Mouse (Mus musculus) c-Kit-positive CD71-negative TER-119-negative erythroid progenitor cells, embryonic 14.5 days (primary cell): ENCODE measurements around the gene Gm49721.
"Not testable (repeated sequence)": the region's sequence is repeated elsewhere in the genome, so short reads cannot be mapped to it uniquely, and the experiment has no call there.

Experiments
- DNase-seq: peaks from one replicate; pipeline ENCODE4 v3.0.0-alpha.2; 2013; ENCODE audit warnings: low read depth

The Gm49721 gene

DNA sequence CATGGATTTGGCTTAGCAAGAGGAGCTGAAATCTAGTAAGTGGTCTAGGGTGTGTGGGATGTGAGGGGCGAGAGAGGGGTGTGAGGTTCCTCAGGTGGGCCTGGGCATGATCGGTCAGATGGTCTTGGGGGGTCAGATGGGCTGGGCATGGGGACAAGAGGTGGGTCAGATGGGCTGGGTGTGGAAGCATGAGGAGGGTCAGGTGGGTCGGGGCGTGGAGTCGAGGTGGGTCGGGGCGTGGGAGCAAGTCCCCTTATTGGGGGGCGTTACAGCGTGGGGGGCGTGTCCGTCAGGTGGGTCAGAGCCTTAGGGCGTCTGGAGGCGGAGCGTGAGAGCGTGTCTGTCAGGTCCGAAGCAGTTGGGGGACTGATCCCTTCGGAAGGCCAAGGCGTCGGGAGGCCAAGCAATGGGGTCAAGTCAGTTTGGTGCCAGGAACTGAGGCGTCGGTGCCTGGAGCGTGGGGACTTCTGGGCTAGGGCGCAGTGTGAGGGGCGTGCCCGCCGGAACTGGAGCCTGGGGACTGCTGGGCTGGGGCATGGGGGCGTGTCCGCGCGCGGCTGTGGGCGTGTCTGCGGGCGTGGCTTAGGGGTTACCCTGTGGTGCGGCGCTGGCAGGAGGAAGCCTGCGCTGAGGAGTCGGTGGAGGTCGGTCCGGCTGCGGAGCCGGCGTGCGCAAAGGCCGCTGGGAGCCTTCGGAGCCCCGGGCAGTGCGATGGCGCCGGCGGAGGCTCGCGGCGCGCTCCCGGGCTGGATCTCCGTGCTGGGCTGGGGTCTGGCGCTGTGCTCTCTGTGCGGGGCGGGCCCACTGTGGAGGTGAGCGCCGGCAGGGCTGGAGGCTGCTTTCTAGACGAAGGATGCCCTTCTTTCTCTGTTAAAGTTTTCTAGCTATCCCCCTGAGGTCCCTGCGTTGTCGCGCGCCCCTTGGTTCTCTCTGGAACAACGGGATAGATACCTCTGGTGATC is at the start of gene Gm49721:
TSS of gene Gm49721 (plus strand) at position 618 of the 962 bp plus-strand sequence.
- DNase-seq, result not testable (repeated sequence)

DNA sequence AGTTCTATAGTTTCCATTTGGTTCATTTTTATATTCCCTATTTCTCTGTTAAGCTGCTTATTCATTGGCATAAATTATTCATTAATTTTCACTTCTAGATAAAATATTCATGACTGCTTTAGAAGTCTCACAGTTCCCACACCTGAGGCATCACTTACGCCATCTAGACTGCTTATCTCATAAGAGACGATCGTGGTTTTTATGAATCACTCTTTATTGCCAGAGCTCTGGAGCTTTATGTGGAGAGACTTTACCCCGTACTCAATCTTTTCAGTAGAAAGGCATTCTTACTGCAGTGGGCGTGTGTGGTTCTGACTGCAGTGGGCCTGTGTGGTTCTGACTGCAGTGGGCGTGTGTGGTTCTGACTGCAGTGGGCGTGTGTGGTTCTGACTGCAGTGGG is 47.1 kb upstream of the Gm49721 start:
- DNase-seq, result not testable (repeated sequence)

DNA sequence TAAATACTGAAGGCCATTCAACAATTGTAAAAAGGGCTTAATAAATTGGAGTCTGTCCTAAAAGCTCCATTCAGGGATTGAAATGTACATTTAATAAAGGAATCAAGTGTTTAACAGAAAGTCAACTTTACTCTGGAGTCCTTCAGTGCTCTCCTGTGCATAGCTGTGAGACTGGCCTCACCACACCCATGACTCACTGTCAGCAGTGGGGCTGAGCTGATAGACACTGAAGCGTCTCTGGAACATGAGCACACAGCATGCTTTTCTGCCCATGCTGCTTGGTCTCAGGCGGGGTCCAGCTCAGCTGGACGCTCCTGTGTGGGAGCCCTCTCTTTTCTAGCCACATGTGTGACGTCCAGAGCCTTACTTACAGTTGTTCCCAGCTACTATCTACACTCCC is 36.1 kb upstream of the Gm49721 start:
- not testable (repeated sequence) for DNase-seq

DNA sequence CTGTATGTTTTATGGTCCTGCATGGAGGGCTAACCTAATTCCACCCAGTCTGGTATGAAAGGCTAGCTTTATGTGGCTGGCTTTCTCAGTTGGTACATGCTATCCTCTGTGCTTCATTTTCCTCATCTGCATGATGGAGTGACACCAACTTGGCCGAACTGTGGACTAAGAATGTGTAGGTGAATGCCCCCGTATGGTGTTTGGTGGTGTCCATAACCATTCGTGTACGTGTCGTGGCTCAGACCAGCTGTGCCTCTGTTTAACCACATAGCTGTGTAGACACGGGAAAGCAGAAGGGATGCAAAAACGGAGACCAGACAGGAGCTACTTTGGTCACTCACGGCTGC is 31.1 kb upstream of the Gm49721 start:
- DNase-seq, result not testable (repeated sequence)

DNA sequence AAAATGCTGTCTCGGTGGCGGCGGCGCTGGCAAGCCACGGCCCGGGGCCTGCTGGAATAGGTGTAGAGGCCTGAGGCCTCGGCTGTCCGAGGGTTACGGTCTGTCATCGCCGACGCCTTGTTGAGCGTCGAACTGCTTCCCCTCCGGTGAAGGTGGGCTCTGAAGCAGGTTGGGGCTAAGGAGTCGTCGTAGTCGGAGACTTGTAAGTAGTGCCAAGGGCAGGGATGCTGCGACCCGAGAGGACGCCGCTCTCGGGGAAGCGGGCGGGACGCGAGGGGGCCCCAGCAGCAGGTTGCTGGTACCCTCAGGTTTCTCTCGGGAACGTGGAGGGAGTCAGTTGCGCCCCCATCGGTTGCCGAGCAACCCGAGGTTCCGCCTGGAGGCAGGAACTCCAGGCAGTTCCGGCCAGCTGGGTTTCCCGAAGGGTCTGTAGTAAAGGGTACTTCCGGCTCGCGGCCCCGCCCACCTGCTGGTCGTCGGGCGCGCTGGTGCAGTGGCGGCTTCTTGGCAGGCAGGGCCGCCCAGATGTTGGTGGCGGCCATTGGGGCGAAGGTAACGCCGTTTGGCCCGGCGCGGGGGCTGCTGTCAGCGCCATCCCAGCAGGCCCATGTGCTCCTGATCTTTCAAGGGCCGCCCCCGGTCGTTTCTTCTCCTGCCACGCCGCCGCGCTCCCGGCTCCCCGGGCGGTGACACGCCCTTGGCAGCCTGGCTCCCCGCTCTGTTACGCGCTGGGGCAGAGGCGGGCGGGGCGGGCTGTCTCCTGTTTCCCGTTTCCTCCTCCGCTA is 30.5 kb upstream of the Gm49721 start, which contains the start of gene Rsph3b:
TSS of gene Rsph3b (minus strand) at position 699 of the 785 bp plus-strand sequence.
- DNase-seq, result peak; percentile 30

DNA sequence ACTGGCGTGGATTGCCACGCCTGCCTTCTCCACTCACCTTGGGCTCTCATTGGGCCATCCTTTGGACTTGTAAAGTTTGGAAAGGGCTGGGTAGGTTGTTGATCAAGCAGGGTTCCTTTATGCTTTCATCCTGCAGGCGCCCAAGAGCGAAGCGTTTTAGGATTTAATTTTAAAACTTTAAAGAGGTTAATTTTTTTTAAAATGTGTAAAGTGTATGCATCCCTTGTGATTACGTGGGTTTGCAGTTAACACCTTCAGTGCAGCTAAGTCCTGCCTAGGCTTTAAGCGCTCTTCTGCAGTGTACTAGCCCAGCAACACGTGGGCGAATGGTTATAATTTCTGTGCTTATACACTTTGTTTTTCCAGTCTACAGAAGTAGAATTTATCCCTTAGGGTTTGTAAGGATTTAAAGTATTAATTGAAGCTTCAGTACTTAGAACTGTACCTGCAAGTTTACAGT is 29.9 kb upstream of the Gm49721 start:
- not testable (repeated sequence) for DNase-seq

DNA sequence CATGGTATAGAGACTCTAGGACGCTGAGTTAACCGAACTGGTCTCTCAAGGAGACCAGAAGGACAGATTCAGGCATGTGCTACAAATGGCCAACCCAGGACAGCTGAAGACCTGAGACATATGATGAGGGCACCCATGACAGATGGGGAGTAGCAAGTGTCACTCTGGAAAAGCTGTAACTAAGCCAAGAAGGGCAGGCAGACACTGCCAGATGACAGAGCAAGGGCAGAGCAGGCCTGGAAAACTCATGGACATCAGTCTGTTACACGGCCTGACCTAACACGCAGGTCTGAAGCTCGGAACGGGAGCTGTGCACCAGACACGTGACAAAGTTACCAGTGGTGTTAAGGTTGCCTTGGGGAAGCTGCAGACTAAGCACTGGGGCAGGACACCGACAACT is 19.8 kb upstream of the Gm49721 start:
- DNase-seq, result not testable (repeated sequence)

DNA sequence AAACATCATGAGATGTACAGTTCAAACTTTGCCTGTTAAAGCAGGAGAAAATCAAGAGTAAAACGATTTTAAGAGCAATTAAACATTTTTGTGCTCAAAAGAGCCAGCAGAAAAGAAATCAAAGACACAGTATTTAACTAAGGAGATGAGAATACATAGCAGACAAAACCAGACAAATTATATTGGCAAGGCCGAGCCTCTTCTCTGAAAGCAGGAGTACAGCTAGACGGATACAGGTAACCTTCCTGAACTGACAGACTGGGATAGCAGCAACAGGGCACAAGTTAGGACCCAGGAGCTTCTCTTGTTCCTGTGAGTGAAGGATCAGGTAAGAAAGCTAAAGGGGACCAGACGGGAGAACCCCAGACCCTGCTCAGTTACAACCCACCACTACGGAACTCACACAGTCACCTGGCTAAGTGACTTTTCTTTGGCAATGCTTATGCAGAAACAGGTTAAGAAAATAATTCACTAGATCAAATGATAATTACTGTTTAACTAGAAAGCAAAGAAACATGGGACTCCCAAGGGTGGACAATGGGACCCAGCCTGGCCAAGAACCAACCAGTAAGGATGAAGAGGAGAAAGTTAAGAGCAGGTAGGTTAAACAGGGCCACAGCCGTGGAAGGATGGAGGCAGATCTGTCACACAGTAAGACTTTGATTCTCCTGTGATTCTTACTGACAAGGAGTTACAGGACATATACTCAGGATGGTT is 19.0 kb upstream of the Gm49721 start:
- not testable (repeated sequence) for DNase-seq

DNA sequence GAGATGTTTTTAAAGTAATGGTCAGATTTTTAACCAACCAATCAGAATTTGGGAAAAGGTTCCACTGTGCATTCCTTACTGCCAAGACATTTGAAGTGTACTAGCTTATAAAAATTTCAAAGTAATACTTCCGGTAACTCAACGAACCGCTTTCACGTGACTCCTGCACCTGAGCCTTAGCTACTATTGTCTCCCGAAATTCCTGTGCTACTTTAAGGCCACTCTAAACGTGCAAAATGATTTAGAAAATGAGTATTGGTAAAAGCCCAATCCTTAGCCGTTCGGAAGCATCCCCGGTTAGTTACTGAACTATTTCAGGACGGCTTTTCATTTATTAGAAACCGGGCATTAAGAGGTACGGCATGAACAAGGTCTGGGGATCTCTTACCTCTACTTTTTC is 18.4 kb upstream of the Gm49721 start:
- DNase-seq, result not testable (repeated sequence)

DNA sequence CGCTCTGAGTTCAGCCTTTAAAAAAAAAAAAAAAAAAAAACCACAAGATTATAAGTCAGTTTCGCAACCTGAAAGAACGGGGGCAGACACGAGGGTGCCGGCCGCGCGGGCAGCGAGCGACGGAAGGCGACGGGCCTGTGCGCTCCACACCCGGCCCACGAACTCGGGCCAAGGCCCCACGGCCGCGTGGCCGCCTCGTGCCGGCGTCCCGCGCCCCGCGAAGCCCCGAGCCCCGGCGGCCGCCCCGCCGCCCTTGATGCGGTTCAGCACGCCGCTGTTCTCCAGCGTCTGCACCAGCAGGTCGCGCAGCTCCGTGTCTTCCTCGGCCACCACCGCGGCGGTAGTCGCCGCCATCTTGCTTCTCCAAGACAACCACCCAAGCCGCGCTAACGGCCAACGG is 17.9 kb upstream of the Gm49721 start, which contains the start of gene Tagap1:
TSS of gene Tagap1 (minus strand) at position 381 of the 400 bp plus-strand sequence.
- not testable (repeated sequence) for DNase-seq

DNA sequence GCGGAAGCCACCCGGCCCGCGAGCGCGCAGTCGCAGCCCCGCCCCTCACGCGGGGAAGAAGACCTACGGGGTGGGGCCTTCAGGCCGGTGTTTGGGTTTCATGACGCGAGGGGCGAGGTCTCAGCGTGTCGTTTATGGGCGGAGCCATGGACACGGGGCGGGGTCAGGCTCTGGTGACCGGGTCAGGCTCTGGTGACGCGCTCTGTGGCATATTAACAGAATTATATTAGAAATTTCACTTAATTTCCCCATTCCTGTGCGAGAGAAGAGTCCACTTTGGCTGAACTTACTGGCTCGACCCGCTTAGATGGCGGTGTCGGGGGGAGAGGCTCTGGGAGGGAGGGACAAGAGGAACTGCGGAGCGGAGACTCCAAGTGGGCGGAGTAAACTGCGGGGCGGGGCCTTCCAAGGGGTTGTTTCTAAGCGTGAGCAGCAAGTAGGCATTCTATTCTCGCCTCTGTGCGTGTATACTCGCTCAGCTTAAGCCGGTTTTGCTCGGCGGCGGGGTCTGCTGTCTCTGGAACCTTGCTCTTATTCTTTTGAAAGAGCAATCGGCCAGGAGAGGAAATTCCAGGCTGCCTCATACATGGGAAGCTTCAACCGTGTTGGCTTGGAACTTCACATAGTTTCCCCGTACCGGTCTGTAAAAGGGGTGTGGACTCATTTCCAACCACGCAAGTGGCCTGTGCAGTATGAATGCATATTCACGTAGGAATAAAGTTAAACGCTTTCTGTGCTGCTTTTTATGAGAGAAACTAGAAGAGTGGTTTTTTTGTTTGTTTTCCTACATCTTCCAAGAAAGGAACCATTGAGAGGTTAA is 17.3 kb upstream of the Gm49721 start:
- DNase-seq, result not testable (repeated sequence)

DNA sequence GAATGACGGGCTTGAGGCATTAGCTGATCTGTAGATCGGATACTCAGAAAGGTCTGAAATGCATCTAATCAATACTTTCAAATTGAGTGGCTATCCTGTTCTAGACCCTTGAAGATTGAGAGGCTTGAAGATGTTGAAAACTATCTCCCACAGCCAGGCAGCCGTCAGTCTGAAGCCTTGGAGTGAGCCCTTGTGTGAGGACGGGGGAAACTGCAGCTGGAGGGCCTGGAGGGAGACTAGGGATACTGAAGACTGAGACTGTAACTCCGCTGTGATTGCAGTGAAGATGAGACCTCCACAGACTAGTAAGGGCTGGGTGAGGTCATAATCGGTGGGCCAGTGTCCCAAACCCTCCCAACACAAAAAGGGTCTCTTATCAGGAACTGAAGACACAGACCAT is 16.4 kb upstream of the Gm49721 start:
- DNase-seq, result not testable (repeated sequence)

DNA sequence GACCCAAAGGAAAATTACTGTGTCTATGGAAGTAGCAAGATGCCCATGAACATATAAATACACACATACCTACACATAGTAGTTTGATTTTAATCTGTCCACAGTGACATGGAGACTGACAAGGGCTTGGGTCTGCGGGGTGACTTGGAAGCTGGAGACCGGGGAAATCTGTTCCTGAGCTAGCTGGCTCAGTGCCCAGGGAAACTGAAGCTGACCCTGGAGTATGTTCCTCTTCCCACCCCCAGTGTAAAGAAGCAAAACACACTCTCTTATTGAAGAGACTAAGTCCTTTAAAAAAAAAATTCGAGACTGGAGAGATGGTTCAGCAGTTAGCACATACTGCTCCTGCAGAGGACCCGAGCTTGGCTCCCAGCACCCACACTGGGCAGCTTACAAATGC is 15.8 kb upstream of the Gm49721 start:
- not testable (repeated sequence) for DNase-seq

DNA sequence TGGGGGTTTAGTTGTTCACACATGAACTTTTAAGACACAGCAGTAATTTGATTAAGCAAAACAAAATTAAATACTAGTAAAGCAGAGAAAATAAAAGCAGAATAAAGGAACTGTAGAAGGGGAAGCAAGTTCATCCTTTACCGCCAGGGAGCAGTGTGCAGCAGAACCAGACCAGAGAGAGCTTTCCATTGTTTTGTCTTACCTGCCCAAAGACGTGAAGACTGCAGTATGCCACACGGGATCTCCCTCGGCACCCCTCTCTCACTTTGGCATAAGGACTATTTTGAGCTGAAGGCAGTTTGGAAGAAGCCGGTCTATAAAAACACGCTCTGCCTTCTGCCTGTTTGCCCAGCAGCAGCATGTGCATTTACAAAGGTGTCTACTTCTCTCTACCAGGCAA is 13.3 kb upstream of the Gm49721 start:
- not testable (repeated sequence) for DNase-seq

DNA sequence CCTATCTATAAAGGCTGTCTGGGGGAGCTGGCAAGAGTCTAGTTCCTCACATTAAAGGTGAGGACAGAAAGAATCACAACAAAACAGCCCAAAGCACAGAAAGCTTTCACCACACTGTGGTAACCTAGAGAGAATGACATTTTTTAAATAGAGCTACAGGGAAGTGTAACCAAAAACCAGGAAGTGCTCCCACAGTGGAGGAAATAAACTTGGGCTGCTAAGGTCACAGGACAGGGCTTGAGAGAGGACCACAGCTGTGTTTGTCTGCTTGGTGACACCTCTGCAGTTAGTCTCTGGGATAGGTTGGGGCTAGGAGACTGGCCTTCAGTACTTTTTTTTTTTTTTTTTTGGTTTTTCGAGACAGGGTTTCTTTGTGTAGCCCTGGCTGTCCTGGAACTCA is 11.0 kb upstream of the Gm49721 start:
- DNase-seq, result not testable (repeated sequence)

DNA sequence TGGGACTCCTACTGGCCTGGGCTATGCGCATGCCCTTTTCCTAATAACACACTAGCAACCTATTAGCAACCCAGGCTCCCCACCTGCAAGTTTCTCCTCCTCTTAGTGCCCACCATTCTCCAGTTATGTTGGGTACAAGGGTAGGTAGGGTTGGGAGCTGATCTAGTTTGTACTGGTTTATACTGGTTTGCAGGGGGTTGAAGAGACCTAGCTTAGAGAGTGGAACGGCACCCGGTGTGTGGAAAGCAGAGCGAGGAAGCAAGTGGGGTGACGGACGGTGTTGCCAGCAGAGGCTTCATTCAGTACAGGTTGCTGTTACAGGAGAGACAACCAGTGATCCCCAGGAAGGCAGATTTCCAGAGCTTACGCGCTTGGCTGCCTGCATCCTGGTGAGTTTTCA is 8.4 kb upstream of the Gm49721 start, which contains the start of gene Rnaset2b:
TSS of gene Rnaset2b (plus strand) at position 301 of the 400 bp plus-strand sequence.
- DNase-seq, result not testable (repeated sequence)

DNA sequence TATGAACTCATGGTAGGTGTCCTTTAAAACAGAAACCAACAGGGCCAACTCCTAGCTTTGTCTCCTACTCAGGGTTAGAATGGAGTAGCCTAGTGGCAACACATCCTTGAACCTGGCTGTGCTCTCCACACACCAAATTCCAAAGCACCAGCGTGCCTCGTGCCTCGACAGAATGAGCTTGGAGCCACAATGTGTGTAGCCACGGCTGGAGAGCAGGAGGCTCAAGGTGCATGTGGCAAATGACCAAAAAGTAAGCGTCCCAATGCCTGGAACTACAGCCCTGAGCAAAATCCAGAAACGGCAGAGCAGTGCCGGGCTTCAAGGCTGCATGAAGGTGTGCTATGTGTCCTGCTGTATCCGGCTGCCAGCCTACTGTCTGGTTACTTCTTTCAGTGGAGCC is 7.5 kb upstream of the Gm49721 start:
- DNase-seq, result not testable (repeated sequence)

DNA sequence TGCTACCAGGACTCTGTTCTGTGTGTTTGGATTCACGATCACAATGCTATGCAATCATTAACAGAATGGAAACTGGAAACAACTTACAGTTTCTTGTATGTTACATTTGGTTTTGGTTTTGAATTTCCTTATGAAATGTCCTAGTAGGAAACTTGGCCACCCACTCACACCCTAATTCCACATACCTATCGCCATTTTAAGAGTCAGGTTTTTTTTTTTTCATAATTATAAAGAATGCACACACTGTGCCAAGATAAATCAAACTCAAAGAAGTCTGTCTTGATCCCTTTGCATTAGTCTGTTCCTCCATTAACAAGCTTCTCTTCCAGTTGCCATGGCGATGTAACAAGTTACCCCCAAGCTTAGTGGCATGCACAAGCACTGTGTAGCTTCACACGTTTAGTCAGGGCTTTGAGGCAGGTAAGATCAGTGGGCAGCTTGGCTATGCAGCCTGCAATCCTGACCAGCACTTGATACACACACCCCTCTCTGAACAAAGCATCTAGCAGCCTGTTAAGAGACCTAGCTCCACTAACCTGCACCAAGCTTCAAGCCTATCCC is 5.8 kb upstream of the Gm49721 start:
- DNase-seq, result not testable (repeated sequence)

DNA sequence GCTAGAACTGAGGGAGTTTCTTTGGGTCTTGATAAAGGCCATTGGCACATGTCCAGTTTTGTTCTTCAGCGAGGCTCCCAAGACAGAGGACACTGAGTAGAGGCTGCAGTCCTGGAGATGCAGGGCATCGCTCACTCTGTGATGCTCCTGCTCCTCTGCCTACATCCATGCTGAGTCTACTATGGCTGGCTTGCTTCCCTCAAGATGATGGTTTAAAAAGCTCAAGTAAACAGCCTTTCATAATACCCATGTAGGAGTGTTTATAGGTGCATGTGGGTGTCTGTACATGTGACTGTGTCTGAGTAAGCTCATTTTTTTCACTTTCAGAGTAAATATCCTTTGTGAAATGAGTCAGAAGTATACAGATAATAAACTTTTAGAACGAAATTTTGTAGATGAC is 3.7 kb upstream of the Gm49721 start:
- not testable (repeated sequence) for DNase-seq

DNA sequence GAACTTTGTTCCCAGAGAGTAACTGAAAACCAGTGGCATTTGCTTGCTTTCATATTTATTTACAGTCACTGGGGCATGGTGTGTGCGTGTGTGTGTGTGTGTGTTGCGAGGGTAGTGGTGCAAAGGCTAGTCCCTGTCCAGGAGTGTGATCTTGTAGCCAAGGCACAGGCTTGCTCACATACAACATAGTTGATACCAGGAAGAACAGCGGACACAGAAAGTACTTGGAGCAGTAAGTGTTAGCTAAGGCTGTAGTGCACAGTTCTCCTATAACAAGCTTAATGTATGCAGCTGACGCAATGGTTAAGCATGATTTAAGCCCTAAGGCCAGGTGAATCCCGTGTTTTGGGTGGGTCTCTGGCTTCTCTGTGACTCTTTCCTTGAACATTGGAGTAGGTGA is 676 bp downstream of the Gm49721 start:
- DNase-seq, result not testable (repeated sequence)
